Mouse (Mus musculus) megakaryocyte, embryonic 14.5 days (primary cell): Measurements from ENCODE around the gene Fgfr2.

Source experiments
- FLI1 ChIP-seq: IDR thresholded peaks from 2 replicates; pipeline ENCODE4 v1.6.1; 2012; ENCODE audit warnings: low read length, inconsistent platforms, mixed read lengths
- GATA1 ChIP-seq: IDR thresholded peaks from 3 replicates; pipeline ENCODE4 v1.6.1; 2012; ENCODE audit warnings: mixed read lengths, low read length, inconsistent platforms, borderline replicate concordance

DNA sequence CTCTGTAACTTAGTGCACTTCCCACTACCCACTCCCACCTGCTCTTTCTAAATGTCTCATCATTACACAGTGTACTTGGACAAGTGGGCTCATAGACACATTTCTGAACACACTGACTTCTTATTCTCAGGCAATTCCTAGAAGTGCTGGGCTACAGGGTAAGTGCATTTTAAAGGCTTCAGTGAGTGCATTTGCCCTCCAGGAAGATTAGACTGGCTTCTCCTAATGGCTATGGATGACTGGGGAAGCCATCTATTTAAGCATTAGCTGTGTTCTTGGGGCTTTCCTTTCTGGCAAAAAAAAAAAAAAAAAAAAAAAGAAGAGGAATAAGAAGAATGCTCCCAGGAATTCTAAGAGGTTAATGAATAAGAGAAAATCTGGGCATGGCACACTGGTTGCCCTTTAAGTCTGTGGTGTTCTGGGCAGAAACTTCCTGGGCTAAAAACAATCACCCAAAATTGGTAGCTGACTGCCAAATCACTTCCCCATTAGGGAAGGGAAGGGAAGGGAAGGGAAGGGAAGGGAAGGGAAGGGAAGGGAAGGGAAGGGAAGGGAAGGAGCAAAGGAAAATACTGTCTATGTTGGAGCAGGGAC lies 729.5 kb downstream of the Fgfr2 start:
- no peak for TF ChIP-seq GATA1
- no peak for TF ChIP-seq FLI1
